Mouse (Mus musculus): Measurements from ENCODE around the gene Galt. TPM values are rescaled to one million over a fixed set of nuclear protein-coding genes. Genes with fewer than 3 reads are reported as not detected.
A peak's percentile ranks its signal among the peaks of the same experiment; 100 is the strongest.

Gene Galt
- polyA plus RNA-seq, 1 experiment from 2014 or later = 47.7 TPM

GRCm38 (mm10) chr4:41713197-41714067, 41.6 kb upstream of the Galt start, which contains the start of gene Rpp25l:
TSS of gene Rpp25l (minus strand) at chr4:41713534.
- DNase-seq (ENCODE audit: low spot score) = peak; percentile 98
- Histone ChIP-seq H3K4me1 (replicated peaks; ENCODE audit: control insufficient read depth, insufficient read depth, low read length) (peaks cover 19% of the 10 kb centered on the region), H3K9ac (ENCODE audit: low read length) (peak within 1 kb of the TSS; percentile 74), H3K4me3 (ENCODE audit: low read depth, low read length) (peak within 1 kb of the TSS; percentile 56), H3K4me2 (ENCODE audit: low read length) (peak within 1 kb of the TSS; percentile 75), H3K27me3 (replicated peaks; ENCODE audit: control insufficient read depth, insufficient read depth, low read length) (no peaks in the 10 kb centered on the region), H3K9me3 (ENCODE audit: control insufficient read depth, low read length) (no peaks in the 10 kb centered on the region), H3K27ac (ENCODE audit: low read depth) (peak within 1 kb of the TSS; percentile 55), H3K36me3 (ENCODE audit: control insufficient read depth, insufficient read depth, low read length) (peaks cover 30% of the 10 kb centered on the region)
- peak; percentile 81 for ATAC-seq (replicated peaks; ENCODE audit: low FRiP score, low TSS enrichment, low read depth)
- under 1% methylated on average over 61 of the region's 61 CpGs for WGBS

GRCm38 (mm10) chr4:41714276-41714675, 40.8 kb upstream of the Galt start:
- Histone ChIP-seq H3K4me2 (ENCODE audit: low read length) (peak overlapping the region; percentile 75), H3K27me3 (replicated peaks; ENCODE audit: control insufficient read depth, insufficient read depth, low read length) (no peaks in the 10 kb centered on the region), H3K9ac (ENCODE audit: low read length) (no peak overlapping the region), H3K9me3 (ENCODE audit: control insufficient read depth, low read length) (no peaks in the 10 kb centered on the region), H3K36me3 (ENCODE audit: control insufficient read depth, insufficient read depth, low read length) (peaks cover 39% of the 10 kb centered on the region), H3K4me1 (replicated peaks; ENCODE audit: control insufficient read depth, insufficient read depth, low read length) (peaks cover 19% of the 10 kb centered on the region), H3K27ac (ENCODE audit: low read depth) (no peak overlapping the region), H3K4me3 (ENCODE audit: low read depth, low read length) (peak overlapping the region; percentile 56; the same call in 1 of the 2 replicates)
- WGBS = 18% methylated on average over 8 of the region's 8 CpGs
- DNase-seq (ENCODE audit: low spot score) = peak; percentile 74
- no peak for ATAC-seq (replicated peaks; ENCODE audit: low FRiP score, low TSS enrichment, low read depth)

GRCm38 (mm10) chr4:41715082-41715481, 39.9 kb upstream of the Galt start:
- Histone ChIP-seq H3K27ac (ENCODE audit: low read depth) (no peak overlapping the region), H3K4me1 (replicated peaks; ENCODE audit: control insufficient read depth, insufficient read depth, low read length) (peaks cover 19% of the 10 kb centered on the region), H3K27me3 (replicated peaks; ENCODE audit: control insufficient read depth, insufficient read depth, low read length) (no peaks in the 10 kb centered on the region), H3K4me3 (ENCODE audit: low read depth, low read length) (no peak overlapping the region), H3K36me3 (ENCODE audit: control insufficient read depth, insufficient read depth, low read length) (peaks cover 47% of the 10 kb centered on the region), H3K9ac (ENCODE audit: low read length) (no peak overlapping the region), H3K9me3 (ENCODE audit: control insufficient read depth, low read length) (no peaks in the 10 kb centered on the region), H3K4me2 (ENCODE audit: low read length) (no peak overlapping the region)
- WGBS = 76% methylated on average over 8 of the region's 8 CpGs
- DNase-seq (ENCODE audit: low spot score) (no peak), ATAC-seq (replicated peaks; ENCODE audit: low FRiP score, low TSS enrichment, low read depth) (no peak)

- peaks cover 51% of the 10 kb centered on the region for H3K36me3 ChIP-seq (ENCODE audit: control insufficient read depth, insufficient read depth, low read length)
- H3K4me2 ChIP-seq (ENCODE audit: low read length) = no peak overlapping the region
- ATAC-seq (replicated peaks; ENCODE audit: low FRiP score, low TSS enrichment, low read depth) = no peak
- no peaks in the 10 kb centered on the region for H3K9me3 ChIP-seq (ENCODE audit: control insufficient read depth, low read length)
- H3K4me3 ChIP-seq (ENCODE audit: low read depth, low read length) = no peak overlapping the region
- H3K4me1 ChIP-seq (replicated peaks; ENCODE audit: control insufficient read depth, insufficient read depth, low read length) = peaks cover 19% of the 10 kb centered on the region
- no peak overlapping the region for H3K9ac ChIP-seq (ENCODE audit: low read length)
- no peaks in the 10 kb centered on the region for H3K27me3 ChIP-seq (replicated peaks; ENCODE audit: control insufficient read depth, insufficient read depth, low read length)
- DNase-seq (ENCODE audit: low spot score) = no peak
- 90% methylated on average over 5 of the region's 5 CpGs for WGBS
- no peak overlapping the region for H3K27ac ChIP-seq (ENCODE audit: low read depth)
Measured at GRCm38 (mm10) chr4:41715596-41715995, 39.4 kb upstream of the Galt start.

- DNase-seq (ENCODE audit: low spot score) = no peak
- 68% methylated on average over 6 of the region's 6 CpGs for WGBS
Measured at GRCm38 (mm10) chr4:41716834-41717233, 38.2 kb upstream of the Galt start.

GRCm38 (mm10) chr4:41722918-41723351, 32.1 kb upstream of the Galt start, which contains the start of gene Dctn3:
TSS of gene Dctn3 (minus strand) at chr4:41723170.
- ATAC-seq (replicated peaks; ENCODE audit: low FRiP score, low TSS enrichment, low read depth) (peak; percentile 94), DNase-seq (ENCODE audit: low spot score) (peak; percentile 85)
- Histone ChIP-seq H3K36me3 (ENCODE audit: control insufficient read depth, insufficient read depth, low read length) (peaks cover 25% of the 10 kb centered on the region), H3K9ac (ENCODE audit: low read length) (peak within 1 kb of the TSS; percentile 86), H3K27ac (ENCODE audit: low read depth) (no peak within 1 kb of the TSS), H3K4me2 (ENCODE audit: low read length) (peak within 1 kb of the TSS; percentile 92), H3K9me3 (ENCODE audit: control insufficient read depth, low read length) (no peaks in the 10 kb centered on the region), H3K4me1 (replicated peaks; ENCODE audit: control insufficient read depth, insufficient read depth, low read length) (peaks cover 7% of the 10 kb centered on the region; the same call in 1 of the 2 replicates), H3K4me3 (ENCODE audit: low read depth, low read length) (peak within 1 kb of the TSS; percentile 95), H3K27me3 (replicated peaks; ENCODE audit: control insufficient read depth, insufficient read depth, low read length) (peaks cover 43% of the 10 kb centered on the region)
- WGBS = under 1% methylated on average over 27 of the region's 27 CpGs

More at GRCm38 (mm10) chr4:41716834-41717233, 38.2 kb upstream of the Galt start:
- Histone ChIP-seq H3K4me2 (ENCODE audit: low read length) (no peak overlapping the region), H3K9ac (ENCODE audit: low read length) (no peak overlapping the region), H3K27me3 (replicated peaks; ENCODE audit: control insufficient read depth, insufficient read depth, low read length) (no peaks in the 10 kb centered on the region), H3K9me3 (ENCODE audit: control insufficient read depth, low read length) (no peaks in the 10 kb centered on the region), H3K27ac (ENCODE audit: low read depth) (no peak overlapping the region), H3K36me3 (ENCODE audit: control insufficient read depth, insufficient read depth, low read length) (peaks cover 45% of the 10 kb centered on the region), H3K4me1 (replicated peaks; ENCODE audit: control insufficient read depth, insufficient read depth, low read length) (peaks cover 17% of the 10 kb centered on the region), H3K4me3 (ENCODE audit: low read depth, low read length) (no peak overlapping the region)
- ATAC-seq (replicated peaks; ENCODE audit: low FRiP score, low TSS enrichment, low read depth) = no peak

GRCm38 (mm10) chr4:41726826-41727621, 28.0 kb upstream of the Galt start:
- no peak for DNase-seq (ENCODE audit: low spot score)

GRCm38 (mm10) chr4:41731052-41731765, 23.8 kb upstream of the Galt start, which contains the start of gene Arid3c:
TSS of gene Arid3c (minus strand) at chr4:41731142.
- 1% methylated on average over 49 of the region's 50 CpGs for WGBS
- Histone ChIP-seq H3K36me3 (ENCODE audit: control insufficient read depth, insufficient read depth, low read length) (no peaks in the 10 kb centered on the region), H3K4me3 (ENCODE audit: low read depth, low read length) (peak within 1 kb of the TSS; percentile 25), H3K4me2 (ENCODE audit: low read length) (peak within 1 kb of the TSS; percentile 44), H3K27ac (ENCODE audit: low read depth) (no peak within 1 kb of the TSS), H3K27me3 (replicated peaks; ENCODE audit: control insufficient read depth, insufficient read depth, low read length) (peaks cover 71% of the 10 kb centered on the region), H3K9me3 (ENCODE audit: control insufficient read depth, low read length) (0 out of 2 replicates have a peak, but pooled peaks cover 2% of the 10 kb centered on the region), H3K9ac (ENCODE audit: low read length) (no peak within 1 kb of the TSS), H3K4me1 (replicated peaks; ENCODE audit: control insufficient read depth, insufficient read depth, low read length) (peaks cover 6% of the 10 kb centered on the region; the same call in 1 of the 2 replicates)
- peak; percentile 66 for DNase-seq (ENCODE audit: low spot score)
- 0 out of 2 replicates have a peak, but pooled peaks have one; percentile 34 for ATAC-seq (replicated peaks; ENCODE audit: low FRiP score, low TSS enrichment, low read depth)

More at GRCm38 (mm10) chr4:41726826-41727621, 28.0 kb upstream of the Galt start:
- 20% methylated on average over 20 of the region's 20 CpGs for WGBS
- Histone ChIP-seq H3K4me3 (ENCODE audit: low read depth, low read length) (no peak overlapping the region), H3K27ac (ENCODE audit: low read depth) (no peak overlapping the region), H3K4me2 (ENCODE audit: low read length) (no peak overlapping the region), H3K9me3 (ENCODE audit: control insufficient read depth, low read length) (no peaks in the 10 kb centered on the region), H3K9ac (ENCODE audit: low read length) (no peak overlapping the region), H3K27me3 (replicated peaks; ENCODE audit: control insufficient read depth, insufficient read depth, low read length) (peaks cover 80% of the 10 kb centered on the region), H3K36me3 (ENCODE audit: control insufficient read depth, insufficient read depth, low read length) (no peaks in the 10 kb centered on the region), H3K4me1 (replicated peaks; ENCODE audit: control insufficient read depth, insufficient read depth, low read length) (peaks cover 8% of the 10 kb centered on the region; the same call in 1 of the 2 replicates)
- ATAC-seq (replicated peaks; ENCODE audit: low FRiP score, low TSS enrichment, low read depth) = no peak

All from intestine, embryonic 14.5 days (tissue).